Mouse (Mus musculus) inflammation-experienced regulatory T-cells, adult 16 weeks (primary cell): ENCODE measurements around the gene Snx14. TPM values are rescaled to one million over a fixed set of nuclear protein-coding genes. Genes with fewer than 3 reads are reported as not detected.

ENCODE experiments used
- polyA plus RNA-seq: library from polyadenylated mRNA; unstranded; fragments of 100-300 nt; shearing (Covaris generic); gene quantifications from one replicate; pipeline ENCODE4 v1.2.1, GENCODE M21; 2017

Gene Snx14
- polyA plus RNA-seq, result 87.9 TPM

GRCm38 (mm10) chr9:88438555-88439237 lies at the start of gene Snx14:
Snx14 (minus strand) TSS chr9:88438958.

GRCm38 (mm10) chr9:88482230-88482828 lies 43.6 kb upstream of the Snx14 start, which contains the start of gene Syncrip:
Syncrip (minus strand) TSS chr9:88482574.

DNA sequence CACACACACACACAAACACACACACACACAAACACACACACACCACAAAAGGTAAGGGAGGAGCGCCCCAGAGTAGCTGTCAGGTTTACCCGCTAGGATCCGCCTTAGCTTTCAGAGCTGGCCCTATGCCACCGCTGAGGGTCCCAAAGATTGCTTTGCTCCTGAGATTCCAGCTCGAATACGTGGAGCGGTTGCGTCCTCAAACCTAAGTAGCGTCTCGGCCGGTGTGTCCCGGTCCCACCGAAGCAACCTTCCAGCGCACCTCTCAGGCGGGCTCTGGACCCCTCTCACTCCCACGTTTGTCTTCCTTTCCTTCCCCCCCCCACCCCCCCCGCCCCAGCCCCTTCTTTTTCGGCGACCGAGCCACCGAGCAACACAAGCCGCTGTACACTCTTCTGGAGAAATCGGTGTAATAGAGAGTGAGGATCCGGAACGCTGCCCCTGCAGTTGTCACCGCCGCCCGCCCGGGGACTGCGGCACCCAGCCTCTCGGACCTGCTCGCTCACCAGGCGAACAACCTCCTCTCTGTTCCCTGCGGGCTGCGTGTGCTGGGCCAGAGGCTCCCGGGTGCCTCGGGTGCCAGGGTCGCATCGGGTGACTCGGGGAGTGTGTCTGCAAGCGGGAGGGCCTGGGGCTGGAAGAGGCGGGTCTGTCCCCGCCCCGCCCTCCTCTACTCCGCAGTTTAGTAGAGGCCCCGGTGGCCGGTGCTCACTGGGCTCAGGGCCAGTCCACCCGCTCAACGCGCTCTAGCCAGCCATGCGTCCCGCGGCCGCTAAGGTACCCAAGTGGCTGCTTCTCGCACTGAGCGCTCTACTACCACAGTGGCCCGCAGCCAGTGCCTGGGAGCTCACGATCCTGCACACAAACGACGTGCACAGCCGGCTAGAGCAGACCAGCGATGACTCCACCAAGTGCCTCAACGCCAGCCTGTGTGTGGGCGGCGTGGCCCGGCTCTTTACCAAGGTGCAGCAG lies 111.5 kb downstream of the Snx14 start, which contains the start of gene Nt5e:
Gene Nt5e (plus strand): TSS at position 268 of the 972 bp plus-strand sequence.

Other genes with a start within 250 kb of the Snx14 start
- 304 TPM for gene Nt5e, start 111.8 kb downstream of the Snx14 start, polyA plus RNA-seq
- not detected for gene Gm20537, start 17.7 kb upstream of the Snx14 start, polyA plus RNA-seq
- 110 TPM for gene Syncrip, start 43.6 kb upstream of the Snx14 start, polyA plus RNA-seq
- 21.1 TPM for gene Zfp949, start 109.1 kb upstream of the Snx14 start, polyA plus RNA-seq
- not detected for gene Trim43a, start 141.9 kb upstream of the Snx14 start, polyA plus RNA-seq